Mouse (Mus musculus) heart, adult 2 months (tissue): Measurements from ENCODE around the gene Kcnq5.

Source experiments
- CTCF ChIP-seq: fragments of 200-600 bp; IDR thresholded peaks from 2 replicates; pipeline ENCODE4 v1.8.1; 2022; ENCODE audit warnings: antibody characterized with exemption, mild to moderate bottlenecking, moderate library complexity
- EP300 ChIP-seq: fragments of 200-500 bp; IDR thresholded peaks from 2 replicates; pipeline ENCODE4 v1.6.1; 2011; ENCODE audit warnings: low read depth, low read length, control low read depth; ENCODE audit not compliant: insufficient read depth
- POLR2A ChIP-seq: fragments of 200-500 bp; IDR thresholded peaks from 2 replicates; pipeline ENCODE4 v1.6.1; 2011; ENCODE audit warnings: mild to moderate bottlenecking, low read depth, low read length, control low read depth; ENCODE audit not compliant: insufficient read depth

DNA sequence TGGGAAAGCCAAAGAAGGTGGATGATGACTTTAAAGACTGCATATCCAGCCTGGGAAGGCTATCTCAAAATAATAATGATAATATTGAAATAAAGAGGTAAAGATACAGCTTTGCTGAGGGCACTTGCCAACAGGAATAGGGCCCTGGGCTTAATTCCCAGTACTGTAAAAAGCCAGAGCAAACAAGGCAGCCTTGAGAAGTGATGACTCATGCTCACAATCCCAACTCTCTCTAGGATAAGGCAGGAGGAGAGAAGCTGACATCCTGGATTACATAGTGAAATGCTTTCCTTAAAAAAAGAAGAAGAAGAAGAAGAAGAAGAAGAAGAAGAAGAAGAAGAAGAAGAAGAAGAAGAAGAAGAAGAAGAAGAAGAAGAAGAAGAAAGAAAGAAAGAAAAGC is 359.2 kb downstream of the Kcnq5 start:
- TF ChIP-seq CTCF = no peak
- TF ChIP-seq POLR2A = no peak
- no peak for TF ChIP-seq EP300
